In genomic region chr16:8383396-8383795, GRCm38 (mm10) we compare ENCODE assay signal across 37 mouse cellular contexts. TPM values are rescaled to one million over a fixed set of nuclear protein-coding genes. Genes with fewer than 3 reads are reported as not detected.
"Had no signal": no experiment of that assay in that cellular context is flagged by ENCODE, and none has a peak within 500 bp of the region (broad histone marks: within the 10 kb centered on the region; RNA-seq: fewer than 3 reads in every experiment).

No protein-coding gene starts in this region.

- H3K4me3 ChIP-seq: embryonic facial prominence, embryonic 10.5 days; embryonic facial prominence, embryonic 12.5 days; embryonic facial prominence, embryonic 13.5 days; embryonic facial prominence, embryonic 15.5 days; erythroblast, embryonic 14.5 days; forebrain, embryonic 10.5 days; forebrain, embryonic 12.5 days; forebrain, embryonic 13.5 days; forebrain, embryonic 15.5 days; gastrocnemius, adult 2 months; heart, adult 2 months had no signal

- H3K9ac ChIP-seq: embryonic facial prominence, embryonic 12.5 days; embryonic facial prominence, embryonic 13.5 days; embryonic facial prominence, embryonic 15.5 days; forebrain, embryonic 12.5 days; forebrain, embryonic 13.5 days; forebrain, embryonic 15.5 days; forebrain, postnatal 0 days had no signal

- H3K9me3 ChIP-seq: embryonic facial prominence, embryonic 10.5 days; embryonic facial prominence, embryonic 12.5 days; embryonic facial prominence, embryonic 13.5 days; embryonic facial prominence, embryonic 15.5 days; forebrain, embryonic 10.5 days; forebrain, embryonic 12.5 days; forebrain, embryonic 13.5 days; forebrain, embryonic 15.5 days had no signal

- H3K4me2 ChIP-seq: embryonic facial prominence, embryonic 12.5 days; embryonic facial prominence, embryonic 13.5 days; embryonic facial prominence, embryonic 15.5 days; forebrain, embryonic 12.5 days; forebrain, embryonic 13.5 days; forebrain, embryonic 15.5 days had no signal

- H3K36me3 ChIP-seq: embryonic facial prominence, embryonic 10.5 days; embryonic facial prominence, embryonic 12.5 days; embryonic facial prominence, embryonic 13.5 days; embryonic facial prominence, embryonic 15.5 days; forebrain, embryonic 10.5 days; forebrain, embryonic 12.5 days; forebrain, embryonic 15.5 days had no signal

- DNase-seq: cerebellum, adult 2 months; cerebellum, adult 8-10 months; cerebellum, adult 9-10 months; cerebellum, adult 9-11 months; cerebellum, postnatal 10 days; cerebellum, postnatal 14 days; cerebellum, postnatal 25 days; cerebellum, postnatal 36 days; embryo, embryonic 11 days; forebrain, postnatal 0 days; gastrocnemius, adult 2 months; gastrocnemius, postnatal 10 days; gastrocnemius, postnatal 14 days; gastrocnemius, postnatal 25 days; gastrocnemius, postnatal 36 days; heart, adult 18-20 months; heart, adult 2 months had no signal

- ATAC-seq: forebrain, embryonic 13.5 days; forebrain, embryonic 14.5 days; forebrain, embryonic 15.5 days; forebrain, embryonic 16.5 days; forebrain, postnatal 0 days had no signal

- H3K4me1 ChIP-seq: embryonic facial prominence, embryonic 12.5 days; embryonic facial prominence, embryonic 15.5 days; forebrain, embryonic 13.5 days; forebrain, embryonic 15.5 days had no signal

- H3K27ac ChIP-seq: embryonic facial prominence, embryonic 10.5 days; embryonic facial prominence, embryonic 12.5 days; embryonic facial prominence, embryonic 13.5 days; embryonic facial prominence, embryonic 15.5 days; forebrain, embryonic 10.5 days; forebrain, embryonic 12.5 days; forebrain, embryonic 13.5 days; forebrain, embryonic 15.5 days; gastrocnemius, adult 2 months; heart, adult 2 months had no signal

- H3K27me3 ChIP-seq: embryonic facial prominence, embryonic 12.5 days; embryonic facial prominence, embryonic 13.5 days; embryonic facial prominence, embryonic 15.5 days; forebrain, embryonic 12.5 days; forebrain, embryonic 13.5 days; forebrain, embryonic 15.5 days had no signal

RNA-seq across cellular contexts. Expression of gene Tmem114, which starts 41.5 kb away (rescaled TPM):
- total RNA-seq: common myeloid progenitor, adult 5-6 weeks; forebrain, postnatal 0 days; gastrocnemius, adult 18-20 months; gastrocnemius, adult 2 months; gastrocnemius, adult 8-10 months; gastrocnemius, postnatal 10 days; gastrocnemius, postnatal 14 days; gastrocnemius, postnatal 25 days; gastrocnemius, postnatal 36 days; gastrocnemius, postnatal 4 days; granulocyte monocyte progenitor cell, adult 5-6 weeks; heart, adult 18-20 months; heart, adult 2 months; heart, adult 8-10 months had no signal
- polyA plus RNA-seq: embryonic facial prominence, embryonic 10.5 days; embryonic facial prominence, embryonic 11.5 days; embryonic facial prominence, embryonic 13.5 days; embryonic facial prominence, embryonic 14.5 days; embryonic facial prominence, embryonic 15.5 days; erythroblast, embryonic 14.5 days; forebrain, embryonic 11.5 days; forebrain, embryonic 12.5 days; forebrain, embryonic 13.5 days; forebrain, embryonic 14.5 days; forebrain, embryonic 15.5 days; heart, adult 2 months had no signal
